Mouse (Mus musculus): ENCODE measurements around the gene Bhlhe23. TPM values are rescaled to one million over a fixed set of nuclear protein-coding genes. Genes with fewer than 3 reads are reported as not detected.
A peak's percentile ranks its signal among the peaks of the same experiment; 100 is the strongest.

Gene Bhlhe23
- polyA plus RNA-seq, 1 experiment from 2014 or later = 3.3 TPM

DNA sequence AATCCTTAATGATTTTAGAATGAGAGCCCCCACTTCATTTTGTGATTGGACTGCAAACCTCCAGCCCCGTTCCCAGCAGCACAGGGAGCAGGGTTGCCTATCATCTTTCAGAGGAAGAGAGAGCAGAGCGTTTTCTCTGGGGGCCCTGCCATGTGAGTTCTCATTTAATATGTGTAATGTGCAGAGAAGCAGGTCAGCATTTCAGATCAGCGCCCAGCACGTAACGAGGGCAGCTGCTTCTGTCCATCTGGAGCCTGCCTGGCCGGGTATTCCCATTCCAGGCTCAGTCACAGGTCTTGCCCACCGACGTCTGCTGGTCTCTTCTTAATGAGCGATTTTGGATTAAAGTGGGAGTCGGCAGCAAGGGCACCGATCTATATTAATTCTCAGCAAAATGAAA lies 11.7 kb downstream of the Bhlhe23 start:
- H3K27ac ChIP-seq = peak overlapping the region; percentile 23; the same call in 1 of the 2 replicates
- ATAC-seq (ENCODE audit: low FRiP score) = peak; percentile 59
- WGBS = 56% methylated on average over 11 of the region's 11 CpGs

DNA sequence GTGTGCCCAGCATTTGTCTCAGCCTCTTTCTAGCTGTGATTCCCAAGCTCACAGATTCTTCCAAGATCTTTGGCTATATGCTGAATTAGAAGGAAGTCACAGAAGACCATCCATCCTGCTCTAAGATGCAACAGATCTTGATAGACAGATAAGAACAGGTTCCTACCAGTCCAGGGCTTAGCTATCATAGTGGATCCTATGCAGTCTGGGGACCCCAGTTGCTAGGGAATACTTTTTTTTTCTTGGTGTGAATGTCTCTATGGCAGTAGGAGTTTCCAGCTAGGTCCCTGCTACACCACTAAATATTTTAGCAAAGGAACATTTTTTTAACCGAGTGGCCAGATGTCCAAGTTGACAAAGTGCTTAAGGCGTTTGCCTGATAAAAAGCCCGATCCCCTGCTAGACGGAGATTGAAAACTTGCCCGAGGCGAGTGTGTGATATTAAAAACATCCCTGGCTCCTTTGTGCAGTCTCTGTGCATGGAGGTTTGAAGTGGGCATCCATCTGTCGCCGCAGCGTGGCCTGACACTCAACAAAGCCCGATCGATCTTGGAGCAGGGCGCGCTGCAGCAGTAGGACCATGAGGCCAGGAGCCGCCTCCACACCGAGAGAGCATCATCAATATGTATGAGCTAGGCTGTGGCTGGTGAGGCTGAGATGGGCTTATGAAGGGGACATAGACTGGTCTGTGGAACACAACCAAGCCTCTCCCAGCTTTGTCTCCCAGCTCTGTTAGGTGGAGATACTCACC lies 18.0 kb downstream of the Bhlhe23 start:
- Histone ChIP-seq H3K36me3 (no peaks in the 10 kb centered on the region), H3K9ac (no peak overlapping the region), H3K4me1 (peaks cover 27% of the 10 kb centered on the region), H3K4me2 (replicated peaks) (peak overlapping the region; percentile 11; the same call in 1 of the 2 replicates), H3K9me3 (replicated peaks) (no peaks in the 10 kb centered on the region), H3K27ac (peak overlapping the region; percentile 77), H3K4me3 (no peak overlapping the region), H3K27me3 (no peaks in the 10 kb centered on the region)
- peak; percentile 86 for ATAC-seq (ENCODE audit: low FRiP score)
- 31% methylated on average over 15 of the region's 15 CpGs for WGBS

More for the DNA sequence above, 11.7 kb downstream of the Bhlhe23 start:
- H3K4me2 ChIP-seq (replicated peaks) = no peak overlapping the region
- H3K9me3 ChIP-seq (replicated peaks) = no peaks in the 10 kb centered on the region
- H3K36me3 ChIP-seq = no peaks in the 10 kb centered on the region
- H3K4me1 ChIP-seq = peaks cover 15% of the 10 kb centered on the region
- H3K27me3 ChIP-seq = peaks cover 9% of the 10 kb centered on the region; the same call in 1 of the 2 replicates
- no peak overlapping the region for H3K9ac ChIP-seq
- no peak overlapping the region for H3K4me3 ChIP-seq

DNA sequence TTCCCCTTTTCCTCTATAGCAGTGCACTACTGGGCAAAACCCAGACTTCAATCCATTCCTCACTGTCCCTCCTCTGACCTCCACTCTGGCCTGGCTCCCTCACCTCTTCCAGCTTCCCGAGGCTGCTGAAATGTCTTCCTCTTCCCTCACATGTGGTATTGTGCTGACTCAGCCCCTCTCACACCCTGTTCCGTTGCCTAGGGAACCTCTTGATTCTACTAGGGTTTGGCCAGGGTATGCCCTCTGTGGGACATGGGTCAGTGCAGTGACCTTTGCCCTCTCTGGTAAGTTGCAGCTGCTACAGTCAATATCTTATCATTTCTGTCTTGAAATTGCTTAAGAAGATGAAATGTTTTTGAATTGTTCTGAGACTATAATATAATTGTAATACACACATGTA lies 19.9 kb downstream of the Bhlhe23 start:
- H3K4me2 ChIP-seq (replicated peaks) = no peak overlapping the region
- no peak overlapping the region for H3K27ac ChIP-seq
- H3K4me1 ChIP-seq = peaks cover 27% of the 10 kb centered on the region
- ATAC-seq (ENCODE audit: low FRiP score) = no peak
- H3K36me3 ChIP-seq = no peaks in the 10 kb centered on the region
- H3K4me3 ChIP-seq = no peak overlapping the region
- peaks cover 6% of the 10 kb centered on the region for H3K27me3 ChIP-seq
- H3K9ac ChIP-seq = no peak overlapping the region
- no peaks in the 10 kb centered on the region for H3K9me3 ChIP-seq (replicated peaks)
- 21% methylated on average over 2 of the region's 2 CpGs for WGBS

DNA sequence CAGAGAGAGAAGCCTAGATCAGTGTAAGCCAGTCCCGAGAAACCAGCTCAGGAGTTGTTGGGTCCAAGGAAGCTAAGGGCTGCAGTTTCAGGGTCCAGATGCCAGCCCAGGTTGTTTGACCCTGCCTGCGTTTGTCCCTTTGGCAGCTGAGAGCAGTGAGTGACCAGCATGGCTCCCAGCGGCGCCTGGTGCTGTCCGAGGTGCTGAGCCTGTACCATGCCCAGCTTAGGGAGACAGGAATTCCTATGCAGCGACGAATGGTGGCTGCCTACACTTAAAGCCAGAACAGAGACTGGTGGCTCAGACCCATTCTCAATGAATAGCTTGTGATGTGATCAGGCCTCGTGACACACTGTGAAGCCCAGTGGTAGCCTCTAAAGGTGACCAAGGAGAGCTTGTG lies 20.8 kb downstream of the Bhlhe23 start:
- no peak for ATAC-seq (ENCODE audit: low FRiP score)
- H3K27ac ChIP-seq = no peak overlapping the region
- no peaks in the 10 kb centered on the region for H3K9me3 ChIP-seq (replicated peaks)

DNA sequence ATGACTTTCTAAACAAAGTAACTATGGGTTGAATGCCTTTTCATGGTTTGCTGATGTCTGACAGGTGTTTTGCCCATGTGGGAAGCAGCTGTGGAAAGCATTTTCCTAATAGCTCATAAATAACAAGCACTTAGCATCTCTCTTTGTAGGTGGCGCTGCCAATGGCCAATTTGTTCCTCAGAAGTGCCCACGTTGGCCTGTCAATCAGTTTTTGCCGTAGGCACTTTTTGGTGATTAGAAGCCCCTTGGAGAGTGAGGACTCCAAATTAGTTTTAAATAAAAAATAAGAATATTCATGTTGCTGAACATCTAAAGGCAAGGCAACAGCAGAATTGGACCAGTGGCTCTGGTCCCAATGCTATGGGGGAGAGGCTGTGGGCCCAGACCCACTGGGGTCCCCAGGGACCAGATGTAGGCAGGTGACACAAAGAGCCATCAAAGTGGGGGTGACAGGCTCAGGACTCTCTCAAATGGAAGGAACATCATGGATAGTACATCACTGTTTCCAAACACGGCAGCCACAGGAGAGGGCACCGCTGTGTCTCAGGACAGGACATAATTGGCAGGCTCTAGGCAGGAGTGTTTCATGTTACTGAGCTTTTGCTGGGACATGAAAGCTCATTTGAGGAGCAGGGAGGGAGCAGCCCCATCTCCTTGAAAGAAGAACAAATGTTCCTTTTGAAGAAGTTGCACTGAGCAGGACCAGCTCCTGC lies 21.6 kb downstream of the Bhlhe23 start:
- no peaks in the 10 kb centered on the region for H3K36me3 ChIP-seq
- no peak overlapping the region for H3K9ac ChIP-seq
- no peak overlapping the region for H3K4me3 ChIP-seq
- H3K4me2 ChIP-seq (replicated peaks) = no peak overlapping the region
- no peak overlapping the region for H3K27ac ChIP-seq
- WGBS = 56% methylated on average over 5 of the region's 5 CpGs
- H3K9me3 ChIP-seq (replicated peaks) = no peaks in the 10 kb centered on the region
- no peak for ATAC-seq (ENCODE audit: low FRiP score)
- peaks cover 27% of the 10 kb centered on the region for H3K4me1 ChIP-seq
- H3K27me3 ChIP-seq = peaks cover 6% of the 10 kb centered on the region

More for the DNA sequence above, 20.8 kb downstream of the Bhlhe23 start:
- Histone ChIP-seq H3K4me1 (peaks cover 27% of the 10 kb centered on the region), H3K27me3 (peaks cover 6% of the 10 kb centered on the region), H3K4me2 (replicated peaks) (no peak overlapping the region), H3K36me3 (no peaks in the 10 kb centered on the region), H3K9ac (no peak overlapping the region), H3K4me3 (no peak overlapping the region)
- WGBS = 5% methylated on average over 8 of the region's 8 CpGs

DNA sequence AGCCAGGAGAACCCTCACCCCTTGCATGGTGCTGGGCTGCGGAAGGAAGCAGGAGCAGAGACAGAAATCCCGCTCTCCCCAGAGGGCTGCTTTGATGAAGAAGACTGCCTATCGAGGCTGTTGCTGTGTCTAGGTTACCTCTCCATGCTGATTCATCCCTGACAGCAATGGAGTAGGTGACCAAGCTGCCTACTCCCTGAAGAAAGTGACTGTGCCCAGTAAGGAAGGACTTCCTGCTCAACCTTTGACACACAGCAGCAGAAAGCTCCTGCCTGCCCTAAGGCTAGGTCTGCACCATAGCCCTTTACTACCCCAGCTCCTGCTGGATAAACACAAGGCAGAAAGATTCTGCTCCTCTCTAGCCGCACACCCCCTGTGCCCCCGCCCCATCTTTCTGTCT lies 27.8 kb downstream of the Bhlhe23 start:
- Histone ChIP-seq H3K27me3 (peaks cover 6% of the 10 kb centered on the region), H3K36me3 (no peaks in the 10 kb centered on the region), H3K27ac (no peak overlapping the region), H3K4me2 (replicated peaks) (no peak overlapping the region), H3K9ac (no peak overlapping the region), H3K4me1 (peaks cover 9% of the 10 kb centered on the region), H3K9me3 (replicated peaks) (no peaks in the 10 kb centered on the region), H3K4me3 (no peak overlapping the region)
- ATAC-seq (ENCODE audit: low FRiP score) = no peak
- WGBS = 58% methylated on average over 5 of the region's 5 CpGs

DNA sequence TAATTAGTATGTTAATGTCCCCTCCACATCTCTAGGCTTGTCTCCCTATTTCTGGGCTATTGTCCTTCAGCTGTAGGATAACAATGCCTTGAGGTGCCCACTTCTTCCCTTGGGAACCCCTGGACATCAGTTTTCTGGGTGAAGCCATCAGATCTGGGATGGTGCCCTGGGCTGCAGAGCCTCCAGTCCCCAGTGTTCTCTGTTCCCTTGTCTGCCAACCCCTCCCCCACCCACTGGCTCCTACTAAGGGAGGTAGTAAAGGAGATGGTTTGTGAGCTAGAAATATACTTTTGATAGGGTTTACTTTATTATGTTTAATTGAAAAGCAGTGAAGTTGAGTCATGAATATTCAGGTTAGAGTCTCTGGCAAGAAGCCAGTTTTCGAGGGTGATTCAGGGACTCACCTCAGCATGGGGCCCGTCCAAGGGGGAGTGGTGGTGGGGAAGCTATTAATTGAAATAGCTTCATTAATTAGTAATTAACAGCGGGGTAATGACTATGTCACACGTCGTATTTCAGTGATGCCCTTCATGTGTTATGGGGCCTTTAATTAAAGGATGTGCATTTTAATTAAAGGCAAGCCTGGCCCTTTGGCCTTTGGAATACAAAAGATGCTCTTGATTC lies 30.0 kb downstream of the Bhlhe23 start:
- Histone ChIP-seq H3K36me3 (no peaks in the 10 kb centered on the region), H3K4me1 (peaks cover 9% of the 10 kb centered on the region), H3K27ac (no peak overlapping the region), H3K9me3 (replicated peaks) (no peaks in the 10 kb centered on the region), H3K27me3 (no peaks in the 10 kb centered on the region), H3K9ac (no peak overlapping the region), H3K4me3 (no peak overlapping the region), H3K4me2 (replicated peaks) (no peak overlapping the region)
- 21% methylated on average over 5 of the region's 5 CpGs for WGBS
- 0 out of 2 replicates have a peak, but pooled peaks have one; percentile 61 for ATAC-seq (ENCODE audit: low FRiP score)

DNA sequence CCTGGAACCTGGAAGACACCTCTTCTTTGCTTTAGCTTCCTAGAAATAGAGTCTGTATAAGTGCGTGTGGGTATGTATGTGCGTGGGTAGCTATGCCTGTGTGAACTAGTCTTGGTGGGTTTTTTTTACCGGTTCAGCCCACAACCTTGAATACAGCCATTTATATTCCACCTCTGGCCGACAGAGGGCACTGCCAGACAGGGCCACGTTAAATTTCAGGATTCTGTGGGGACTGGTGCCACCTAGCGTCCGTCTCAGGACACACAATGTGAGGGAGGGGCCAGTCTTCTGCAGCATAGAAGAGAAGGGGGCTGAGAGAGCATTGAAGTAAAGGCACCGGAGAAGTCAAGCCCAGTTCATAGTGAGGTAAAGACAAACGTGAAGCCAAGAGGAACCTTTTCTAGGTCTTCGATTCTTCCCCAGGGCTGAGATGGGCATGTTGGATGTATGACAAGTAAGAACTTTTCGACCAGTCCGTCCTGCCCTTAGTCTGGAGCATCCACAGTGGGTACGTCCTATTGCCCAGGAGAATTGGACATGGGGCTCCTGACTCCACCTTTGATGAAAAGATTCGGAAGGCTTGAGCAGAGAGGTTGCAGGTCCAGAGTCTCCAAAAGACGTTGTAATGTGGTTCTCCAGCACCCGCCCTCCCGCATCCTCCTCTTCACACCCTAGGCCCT lies 31.3 kb downstream of the Bhlhe23 start:
- H3K4me2 ChIP-seq (replicated peaks) = no peak overlapping the region

DNA sequence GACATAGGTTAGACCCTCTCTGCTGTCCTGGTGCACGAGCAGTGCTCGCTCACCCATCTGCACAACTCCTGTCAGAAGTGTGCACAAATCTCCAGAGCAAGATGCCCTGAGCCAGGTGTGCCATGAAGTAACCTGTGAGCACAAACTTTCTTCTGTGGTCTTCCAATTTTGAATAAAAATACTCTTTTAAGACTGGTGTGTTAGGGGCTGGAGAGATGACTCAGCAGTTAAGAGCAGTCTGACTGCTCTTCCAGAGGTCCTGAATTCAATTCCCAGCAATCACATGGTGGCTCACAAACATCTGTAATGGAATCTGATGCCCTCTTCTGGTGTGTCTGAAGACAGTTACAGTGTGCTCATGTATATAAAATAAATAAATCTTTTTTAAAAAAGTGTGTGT lies 33.4 kb downstream of the Bhlhe23 start:
- H3K27me3 ChIP-seq = no peaks in the 10 kb centered on the region
- H3K27ac ChIP-seq = no peak overlapping the region
- no peaks in the 10 kb centered on the region for H3K36me3 ChIP-seq
- ATAC-seq (ENCODE audit: low FRiP score) = no peak
- no peaks in the 10 kb centered on the region for H3K9me3 ChIP-seq (replicated peaks)
- no peak overlapping the region for H3K9ac ChIP-seq
- 87% methylated on average over 2 of the region's 2 CpGs for WGBS
- H3K4me1 ChIP-seq = peaks cover 9% of the 10 kb centered on the region
- no peak overlapping the region for H3K4me3 ChIP-seq
- H3K4me2 ChIP-seq (replicated peaks) = no peak overlapping the region

More for the DNA sequence above, 31.3 kb downstream of the Bhlhe23 start:
- Histone ChIP-seq H3K27me3 (no peaks in the 10 kb centered on the region), H3K4me3 (no peak overlapping the region), H3K4me1 (peaks cover 9% of the 10 kb centered on the region), H3K9me3 (replicated peaks) (no peaks in the 10 kb centered on the region), H3K36me3 (no peaks in the 10 kb centered on the region), H3K27ac (no peak overlapping the region), H3K9ac (no peak overlapping the region)
- peak; percentile 52 for ATAC-seq (ENCODE audit: low FRiP score)
- 36% methylated on average over 17 of the region's 17 CpGs for WGBS

DNA sequence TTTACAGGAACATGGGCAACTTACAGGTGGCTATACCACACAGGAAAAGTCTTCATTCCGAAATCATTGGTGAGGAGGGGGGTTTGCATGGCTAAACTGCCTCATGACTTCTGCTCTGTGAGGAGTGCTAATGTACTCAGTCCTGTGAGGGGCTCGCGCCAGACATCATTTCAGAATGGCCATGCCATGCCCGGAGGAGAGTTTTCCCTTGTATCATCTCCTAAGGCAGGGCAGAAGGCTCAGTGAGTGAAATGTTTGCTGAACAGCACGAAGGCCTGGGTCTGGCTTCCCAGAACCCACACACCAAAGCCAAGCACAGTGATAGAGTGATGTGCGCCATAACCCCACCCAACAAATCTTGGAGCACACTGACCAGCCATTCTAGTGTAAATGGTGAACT lies 33.9 kb downstream of the Bhlhe23 start:
- Histone ChIP-seq H3K4me3 (no peak overlapping the region), H3K9ac (no peak overlapping the region), H3K4me1 (peaks cover 9% of the 10 kb centered on the region), H3K27me3 (no peaks in the 10 kb centered on the region), H3K4me2 (replicated peaks) (no peak overlapping the region), H3K27ac (no peak overlapping the region), H3K36me3 (no peaks in the 10 kb centered on the region), H3K9me3 (replicated peaks) (no peaks in the 10 kb centered on the region)
- 86% methylated on average over 6 of the region's 6 CpGs for WGBS
- no peak for ATAC-seq (ENCODE audit: low FRiP score)

DNA sequence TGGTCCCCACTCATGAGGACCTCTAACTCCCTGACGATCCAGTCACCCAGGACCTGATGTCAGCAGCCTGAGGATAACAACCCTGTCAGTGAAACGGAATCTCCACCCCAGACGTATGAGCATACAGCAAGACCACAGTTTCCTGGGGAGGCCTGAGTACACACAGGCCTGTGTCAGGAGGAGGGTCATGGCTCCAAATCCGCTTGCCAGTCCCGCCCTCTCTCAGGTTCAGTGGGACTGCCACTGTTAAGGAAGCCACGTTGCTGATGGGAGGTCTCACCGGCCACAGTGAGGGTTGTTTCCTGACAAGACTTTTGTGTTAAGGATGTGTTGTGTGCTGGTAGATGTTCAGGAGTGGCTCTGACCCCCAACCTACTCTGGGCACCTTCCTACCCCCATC lies 35.3 kb downstream of the Bhlhe23 start:
- no peak for ATAC-seq (ENCODE audit: low FRiP score)
- WGBS = 77% methylated on average over 7 of the region's 7 CpGs
- H3K36me3 ChIP-seq = no peaks in the 10 kb centered on the region

DNA sequence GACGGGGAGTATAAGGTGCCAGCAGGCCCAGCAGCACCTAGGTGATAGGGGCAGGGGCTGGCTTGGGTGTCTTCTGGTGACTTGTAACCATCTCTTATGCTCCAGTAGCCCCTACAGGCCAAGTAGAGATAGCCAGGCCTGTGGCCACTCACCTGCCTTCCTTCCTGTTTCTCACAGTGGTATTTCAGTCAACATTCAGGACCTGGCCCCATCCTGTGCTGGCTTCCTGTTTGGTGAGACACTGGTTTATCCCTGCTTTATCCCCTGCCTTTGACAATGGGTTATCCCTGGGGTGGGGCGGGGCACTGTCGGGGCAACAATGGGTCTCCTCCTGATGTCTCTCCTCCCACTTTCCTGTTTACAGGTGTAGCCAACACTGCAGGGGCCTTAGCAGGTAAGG lies 36.4 kb downstream of the Bhlhe23 start:
- Histone ChIP-seq H3K4me2 (replicated peaks) (no peak overlapping the region), H3K36me3 (no peaks in the 10 kb centered on the region), H3K9me3 (replicated peaks) (no peaks in the 10 kb centered on the region), H3K4me1 (no peaks in the 10 kb centered on the region), H3K9ac (no peak overlapping the region), H3K27me3 (no peaks in the 10 kb centered on the region), H3K4me3 (no peak overlapping the region), H3K27ac (no peak overlapping the region)
- ATAC-seq (ENCODE audit: low FRiP score) = no peak
- WGBS = 30% methylated on average over 3 of the region's 3 CpGs

More for the DNA sequence above, 35.3 kb downstream of the Bhlhe23 start:
- Histone ChIP-seq H3K4me2 (replicated peaks) (no peak overlapping the region), H3K4me1 (peaks cover 2% of the 10 kb centered on the region), H3K9me3 (replicated peaks) (no peaks in the 10 kb centered on the region), H3K27ac (no peak overlapping the region), H3K9ac (no peak overlapping the region), H3K27me3 (no peaks in the 10 kb centered on the region), H3K4me3 (no peak overlapping the region)
